Mouse (Mus musculus) testis, adult 2 months (tissue): ENCODE data around the gene Wnt5b.

Experiments used
- CTCF ChIP-seq: fragments of 200-500 bp; IDR thresholded peaks from 2 replicates; pipeline ENCODE4 v1.5.1; 2012; ENCODE audit warnings: low read depth, mild to moderate bottlenecking, inconsistent platforms, low read length, moderate library complexity; ENCODE audit not compliant: control insufficient read depth, insufficient read depth, insufficient replicate concordance
- POLR2A ChIP-seq: fragments of 200-500 bp; IDR thresholded peaks from 2 replicates; pipeline ENCODE4 v1.6.1; 2012; ENCODE audit warnings: low read depth, mild to moderate bottlenecking, inconsistent platforms, low read length, moderate library complexity; ENCODE audit not compliant: control insufficient read depth

DNA sequence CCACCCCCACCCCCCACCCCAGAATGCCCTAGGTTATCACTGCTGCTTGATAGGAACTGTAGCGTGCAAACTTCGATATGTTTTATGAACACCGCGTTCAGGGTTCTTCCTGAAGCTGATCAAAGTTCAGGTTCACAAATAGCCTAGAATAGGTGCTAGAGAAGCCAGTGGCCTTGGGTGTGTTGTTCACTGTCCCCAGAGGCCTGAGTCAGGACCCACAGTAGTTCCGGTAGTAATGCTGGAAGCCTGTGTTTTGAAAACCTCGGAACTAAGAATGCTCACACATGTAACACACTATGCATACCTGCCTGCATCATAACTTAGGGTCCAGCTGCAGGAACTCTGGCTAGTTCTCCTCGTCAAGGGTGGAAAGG is 57.1 kb downstream of the Wnt5b start:
- TF ChIP-seq CTCF (no peak), POLR2A (no peak)
